Mouse (Mus musculus): ENCODE measurements around the gene Plcg2.

- TF ChIP-seq CTCF (IDR thresholded peaks at IDR 0.05; ENCODE audit: extremely low read depth, insufficient read length, insufficient replicate concordance, low read depth, low read length) (no peak), POLR2A (IDR thresholded peaks at IDR 0.05; ENCODE audit: low read depth, low read length) (no peak)
These were observed 13.4 kb upstream of the Plcg2 start for GRCm38 (mm10) chr8:117484731-117485130.
